13 mouse cellular contexts compared by ENCODE assay signal in the genomic region with DNA sequence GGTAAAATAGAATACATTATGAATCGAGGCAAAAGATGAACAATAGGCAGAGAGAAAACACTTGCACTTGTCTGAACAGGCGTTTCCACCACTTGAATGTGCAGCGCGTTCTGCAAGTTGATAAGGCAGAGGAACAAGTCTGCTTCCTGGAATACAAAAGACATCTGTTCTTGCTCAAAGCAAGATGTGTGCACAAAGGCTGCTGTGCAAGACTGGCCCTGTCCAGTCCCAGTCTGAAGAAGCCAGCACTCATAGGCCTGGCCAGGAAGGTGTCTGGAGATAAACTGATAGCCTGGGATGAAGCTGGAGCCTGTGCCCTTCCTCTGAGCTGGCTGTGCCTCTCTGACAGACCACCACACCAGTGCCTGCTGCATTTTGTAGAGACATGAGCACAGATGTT. TPM values are rescaled to one million over a fixed set of nuclear protein-coding genes. Genes with fewer than 3 reads are reported as not detected.
A peak's percentile ranks its signal among the peaks of the same experiment; 100 is the strongest.
DNase-seq lines count a peak whose midpoint lies in the region; ATAC-seq and TF ChIP-seq lines count a peak whose summit lies in the region.
"Had no signal": no experiment of that assay in that cellular context is flagged by ENCODE, and none has a peak within 500 bp of the region (broad histone marks: within the 10 kb centered on the region; RNA-seq: fewer than 3 reads in every experiment).

No protein-coding gene starts in this region.

- no peak overlapping the region for H3K4me3 ChIP-seq in forebrain, embryonic 16.5 days (replicated peaks; ENCODE audit: low read length)
- H3K4me3 ChIP-seq in liver, embryonic 14.5 days (ENCODE audit: insufficient read depth in 1 of 2, low read depth in 2 of 2, low read length in 2 of 2) = no peak overlapping the region

- intact Hi-C loops in heart, postnatal 36 days (cut with DNase I) = no loop called here

- no peak overlapping the region for H3K9ac ChIP-seq in forebrain, embryonic 16.5 days (replicated peaks; ENCODE audit: low read depth, low read length)
- H3K9ac ChIP-seq in liver, embryonic 14.5 days (replicated peaks) = no peak overlapping the region

- no peaks in the 10 kb centered on the region for H3K9me3 ChIP-seq in forebrain, embryonic 16.5 days (ENCODE audit: control insufficient read depth, low read length)
- H3K9me3 ChIP-seq in liver, embryonic 14.5 days (ENCODE audit: control insufficient read depth, low read length) = no peaks in the 10 kb centered on the region

- DNase-seq in heart, adult 11 months = peak; percentile 95
- DNase-seq in heart, postnatal 36 days = no peak
- DNase-seq in MEL-GATA-1-ER (ENCODE audit: extremely low read depth, low read depth) = peak; percentile 31
- no peak for DNase-seq in liver, embryonic 14.5 days (ENCODE audit: low read depth in 3 of 3, low spot score in 3 of 3)
- no peak for DNase-seq in right cerebral cortex, adult 18-20 months
- no peak for DNase-seq in adrenal gland, postnatal 25 days
- no peak for DNase-seq in frontal cortex, adult 2 months (ENCODE audit: extremely low spot score in 1 of 2, low spot score in 1 of 2)
- DNase-seq: B cell, adult 2 months; cerebellum, adult 2 months; kidney, adult 9 months; retina, postnatal 1 day had no signal

- H3K36me3 ChIP-seq in forebrain, embryonic 16.5 days (ENCODE audit: control insufficient read depth, insufficient read depth) = no peaks in the 10 kb centered on the region
- H3K36me3 ChIP-seq in liver, embryonic 14.5 days (replicated peaks; ENCODE audit: control insufficient read depth, insufficient read depth, low read depth) = no peaks in the 10 kb centered on the region

- H3K4me2 ChIP-seq in forebrain, embryonic 16.5 days (ENCODE audit: low read length) = no peak overlapping the region
- no peak overlapping the region for H3K4me2 ChIP-seq in liver, embryonic 14.5 days (ENCODE audit: low read depth)

- peaks cover 13% of the 10 kb centered on the region for H3K4me1 ChIP-seq in forebrain, embryonic 16.5 days (replicated peaks; ENCODE audit: control insufficient read depth, insufficient read depth, low read length)
- H3K4me1 ChIP-seq in liver, embryonic 14.5 days (replicated peaks; ENCODE audit: control insufficient read depth in 2 of 2, insufficient read depth in 2 of 2, low read length in 1 of 2) = peaks cover 0 to 15% of the 10 kb centered on the region in 2 experiments; a peak in 2 of 4 replicates

- H3K27me3 ChIP-seq in forebrain, embryonic 16.5 days (replicated peaks; ENCODE audit: control insufficient read depth, insufficient read depth, low read length) = no peaks in the 10 kb centered on the region
- no peaks in the 10 kb centered on the region for H3K27me3 ChIP-seq in liver, embryonic 14.5 days (ENCODE audit: control insufficient read depth, insufficient read depth, low read length)

- 28% methylated on average over 4 of the region's 4 CpGs for WGBS in forebrain, embryonic 16.5 days
- 11% methylated on average over 4 of the region's 4 CpGs for WGBS in liver, embryonic 14.5 days (ENCODE audit: insufficient replicate concordance)

- peak; percentile 26; the same call in 1 of the 2 replicates for ATAC-seq in forebrain, embryonic 16.5 days
- peak; percentile 74 for ATAC-seq in liver, embryonic 14.5 days (ENCODE audit: insufficient read depth)

- H3K27ac ChIP-seq in forebrain, embryonic 16.5 days (ENCODE audit: low read length) = peak overlapping the region; percentile 23; the same call in 1 of the 2 replicates
- H3K27ac ChIP-seq in liver, embryonic 14.5 days = no peak overlapping the region

- no peak; the same call in 1 of the 2 replicates for TF ChIP-seq EP300 in liver, embryonic 14.5 days (IDR thresholded peaks at IDR 0.05; ENCODE audit: low read depth)

- TF ChIP-seq CTCF in liver, embryonic 14.5 days (IDR thresholded peaks at IDR 0.05; ENCODE audit: low read depth) = no peak

RNA-seq across cellular contexts. Expression of gene Tmem179, which starts 1.6 kb away (rescaled TPM):
- total RNA-seq in heart, postnatal 36 days (2021) = not detected
- polyA plus RNA-seq in forebrain, embryonic 16.5 days (2015; fragmentation: Nextera tagmentation; extraction: Ambion mirVana) = 49.7 and 71.7 TPM in 2 replicates
- polyA plus RNA-seq in liver, embryonic 14.5 days (2012; rRNA removed) = 0.02 and 0.09 TPM in 2 replicates
- polyA plus RNA-seq in liver, embryonic 14.5 days (2014; fragmentation: Nextera tagmentation; extraction: Ambion mirVana) = 0.05 and 0.08 TPM in 2 replicates
- total RNA-seq in adrenal gland, postnatal 25 days (2021) = 5.8 and 5.9 TPM in 2 replicates
- polyA plus RNA-seq in frontal cortex, adult 2 months (2012; rRNA removed) = 116 and 119 TPM in 2 replicates
- total RNA-seq: monocyte, adult 5-6 weeks had no signal

RNA-seq across cellular contexts. Expression of gene A530016L24Rik, which starts 28.9 kb away (rescaled TPM):
- total RNA-seq in heart, postnatal 36 days (2021) = 10 to 100 TPM; 26.0 to 29.9 TPM
- 0.17 and 0.42 TPM in 2 replicates for polyA plus RNA-seq in forebrain, embryonic 16.5 days (2015; fragmentation: Nextera tagmentation; extraction: Ambion mirVana)
- polyA plus RNA-seq in liver, embryonic 14.5 days (2012; rRNA removed) = 0.02 and 0.04 TPM in 2 replicates
- polyA plus RNA-seq in liver, embryonic 14.5 days (2014; fragmentation: Nextera tagmentation; extraction: Ambion mirVana) = 0.06 and 0.09 TPM in 2 replicates
- 15.9 and 19.5 TPM in 2 replicates for total RNA-seq in adrenal gland, postnatal 25 days (2021)
- 0.04 TPM in 2 replicates for polyA plus RNA-seq in frontal cortex, adult 2 months (2012; rRNA removed)
- total RNA-seq: monocyte, adult 5-6 weeks had no signal

Comparison
In these comparisons a context has a peak if more than half of its experiments do, and no peak if none do; other contexts are left out.
1. DNase-seq: peak in heart, adult 11 months (single experiment) and MEL-GATA-1-ER (single experiment); none in heart, postnatal 36 days (0 of 2), liver, embryonic 14.5 days (0 of 3), right cerebral cortex, adult 18-20 months (single experiment), adrenal gland, postnatal 25 days (single experiment) and frontal cortex, adult 2 months (0 of 2).
2. RNA of gene Tmem179, which starts 1.6 kb away (polyA plus RNA-seq): 116 to 119 TPM in frontal cortex, adult 2 months and 49.7 to 71.7 TPM in forebrain, embryonic 16.5 days; 0.02 to 0.09 TPM in liver, embryonic 14.5 days; every median in the first group is over 10 times any median in the second.